Mouse (Mus musculus) pancreas, adult 10 weeks (tissue): ENCODE results near the gene Fuz. TPM values are rescaled to one million over a fixed set of nuclear protein-coding genes. Genes with fewer than 3 reads are reported as not detected.

Experiments
- polyA plus RNA-seq: library from polyadenylated mRNA; stranded (reverse); fragments of 350-450 nt; fragmentation: Illumina TruSeq; extraction: RNeasy Lipid Tissue Mini Kit (QIAGEN cat#74804); gene quantifications from one replicate; pipeline ENCODE4 v1.2.3, GENCODE M21; 2015; ENCODE audit warnings: low read depth, low replicate concordance; ENCODE audit not compliant: insufficient read depth

The Fuz gene
- 9.6 TPM for polyA plus RNA-seq

GRCm38 (mm10) chr7:44895593-44896434, at the start of gene Fuz:
Gene Fuz, plus strand, starts transcription at chr7:44896079.

GRCm38 (mm10) chr7:44848561-44849415, 47.1 kb upstream of the Fuz start, which contains the start of the genes Akt1s1 and Tbc1d17:
Gene Akt1s1, plus strand, starts transcription at chr7:44848991.
Gene Tbc1d17, minus strand, starts transcription at chr7:44849079.

GRCm38 (mm10) chr7:44857042-44857552, 38.8 kb upstream of the Fuz start, which contains the start of gene Pnkp:
Gene Pnkp, plus strand, starts transcription at chr7:44857139.

GRCm38 (mm10) chr7:44869697-44870528, 26.0 kb upstream of the Fuz start, which contains the start of gene Ptov1:
Gene Ptov1, minus strand, starts transcription at chr7:44869788.

GRCm38 (mm10) chr7:44892276-44892921, 3.5 kb upstream of the Fuz start, which contains the start of gene Med25:
Gene Med25, minus strand, starts transcription at chr7:44892712.

GRCm38 (mm10) chr7:44929204-44930151, 33.6 kb downstream of the Fuz start, which contains the start of gene Ap2a1:
Gene Ap2a1, minus strand, starts transcription at chr7:44929496.

GRCm38 (mm10) chr7:44942904-44943303, 47.0 kb downstream of the Fuz start, which contains the start of gene Tsks:
Gene Tsks, plus strand, starts transcription at chr7:44943204.

Other genes starting within 250 kb of the Fuz start
- gene Myh14, start 225.2 kb upstream of the Fuz start, polyA plus RNA-seq, result 5.7 TPM
- gene Izumo2, start 187.3 kb upstream of the Fuz start, polyA plus RNA-seq, result not detected
- gene Vrk3, start 147.7 kb upstream of the Fuz start, polyA plus RNA-seq, result 4.8 TPM
- gene Zfp473, start 145.0 kb upstream of the Fuz start, polyA plus RNA-seq, result 0.28 TPM
- 5.4 TPM for gene Nup62, start 80.0 kb upstream of the Fuz start, polyA plus RNA-seq
- gene Il4i1, start 79.7 kb upstream of the Fuz start, polyA plus RNA-seq, result not detected
- gene Atf5, start 79.4 kb upstream of the Fuz start, polyA plus RNA-seq, result 44.5 TPM
- 13.5 TPM for gene Akt1s1, start 47.1 kb upstream of the Fuz start, polyA plus RNA-seq
- 19.6 TPM for gene Tbc1d17, start 47.0 kb upstream of the Fuz start, polyA plus RNA-seq
- gene Pnkp, start 38.9 kb upstream of the Fuz start, polyA plus RNA-seq, result 11.9 TPM
- 49.5 TPM for gene Ptov1, start 26.3 kb upstream of the Fuz start, polyA plus RNA-seq
- 20.6 TPM for gene Med25, start 3.4 kb upstream of the Fuz start, polyA plus RNA-seq
- 13.8 TPM for gene Ap2a1, start 33.4 kb downstream of the Fuz start, polyA plus RNA-seq
- gene Tsks, start 47.1 kb downstream of the Fuz start, polyA plus RNA-seq, result not detected
- 3.9 TPM for gene Cpt1c, start 78.8 kb downstream of the Fuz start, polyA plus RNA-seq
- gene Prmt1, start 90.5 kb downstream of the Fuz start, polyA plus RNA-seq, result 31.9 TPM
- 70.4 TPM for gene Irf3, start 101.6 kb downstream of the Fuz start, polyA plus RNA-seq
- gene Bcl2l12, start 102.6 kb downstream of the Fuz start, polyA plus RNA-seq, result 2.8 TPM
- gene Scaf1, start 120.3 kb downstream of the Fuz start, polyA plus RNA-seq, result 17.4 TPM
- 29.2 TPM for gene Rras, start 121.9 kb downstream of the Fuz start, polyA plus RNA-seq
- 5.3 TPM for gene Prr12, start 156.8 kb downstream of the Fuz start, polyA plus RNA-seq
- 12.8 TPM for gene Nosip, start 166.3 kb downstream of the Fuz start, polyA plus RNA-seq
- gene Prrg2, start 166.6 kb downstream of the Fuz start, polyA plus RNA-seq, result 13.8 TPM
- gene Rcn3, start 196.1 kb downstream of the Fuz start, polyA plus RNA-seq, result 25.7 TPM
- 25.4 TPM for gene Fcgrt, start 207.8 kb downstream of the Fuz start, polyA plus RNA-seq
- gene Rps11, start 228.4 kb downstream of the Fuz start, polyA plus RNA-seq, result 500 TPM
- 1,110 TPM for gene Rpl13a, start 232.7 kb downstream of the Fuz start, polyA plus RNA-seq
- 0.61 TPM for gene Gm45713, start 240.2 kb downstream of the Fuz start, polyA plus RNA-seq
- 14.1 TPM for gene Flt3l, start 240.4 kb downstream of the Fuz start, polyA plus RNA-seq